Mouse (Mus musculus) heart, embryonic 16.5 days (tissue): ENCODE data around the gene Satb2. TPM values are rescaled to one million over a fixed set of nuclear protein-coding genes. Genes with fewer than 3 reads are reported as not detected.

Experiments
- ATAC-seq: fragments of 200-750 bp; cut with Nextera tagmentation; replicated peaks from 2 replicates; pipeline ENCODE4 v1.8.0; 2017; ENCODE audit warnings: moderate number of reproducible peaks; ENCODE audit not compliant: insufficient read depth, low FRiP score; ENCODE audit errors: extremely low read depth
- H3K27ac ChIP-seq: fragments of 300-500 bp; sonication (generic); 2 replicates; pipeline ENCODE4 v1.5.1; 2014; ENCODE audit warnings: mild to moderate bottlenecking, low read length, control low read depth, moderate library complexity
- H3K27me3 ChIP-seq: fragments of 300-500 bp; sonication (generic); 2 replicates; pipeline ENCODE4 v1.6.1; 2014; ENCODE audit warnings: low read length, mixed read lengths; ENCODE audit not compliant: control insufficient read depth, insufficient read depth
- H3K36me3 ChIP-seq: fragments of 300-500 bp; sonication (generic); 2 replicates; pipeline ENCODE4 v1.6.1; 2014; ENCODE audit not compliant: control insufficient read depth, insufficient read depth
- H3K4me1 ChIP-seq: fragments of 300-500 bp; sonication (generic); 2 replicates; pipeline ENCODE4 v1.6.1; 2014; ENCODE audit warnings: low read length, mixed read lengths; ENCODE audit not compliant: control insufficient read depth, insufficient read depth
- H3K4me2 ChIP-seq: fragments of 300-500 bp; sonication (generic); 2 replicates; pipeline ENCODE4 v1.6.1; 2014; ENCODE audit warnings: low read depth, mild to moderate bottlenecking, control low read depth, low read length
- H3K4me3 ChIP-seq: fragments of 300-500 bp; sonication (generic); 2 replicates; pipeline ENCODE4 v1.5.1; 2014; ENCODE audit warnings: mild to moderate bottlenecking, control low read depth, low read length
- H3K9ac ChIP-seq: fragments of 300-500 bp; sonication (generic); 2 replicates; pipeline ENCODE4 v1.6.1; 2014; ENCODE audit warnings: low read length, control low read depth
- H3K9me3 ChIP-seq: fragments of 300-500 bp; sonication (generic); replicated peaks from 2 replicates; pipeline ENCODE4 v1.6.1; 2016; ENCODE audit warnings: low read length; ENCODE audit not compliant: control insufficient read depth
- WGBS: fragments of 180-500 bp; shearing (Covaris S2); extraction: QIAGEN DNeasy Blood & Tissue Kit; methylation state at CpG from one replicate; pipeline ENCODE4 v1.1.7; 2014; 5-methylcytosine and 5-hydroxymethylcytosine counted together
- polyA plus RNA-seq: library from polyadenylated mRNA; unstranded; fragments of >200 nt; fragmentation: Nextera tagmentation; extraction: Ambion mirVana; gene quantifications from 2 replicates; pipeline ENCODE4 v1.2.1, GENCODE M21; 2015

Gene Satb2
- polyA plus RNA-seq, 1 experiment from 2014 or later = 0.26 TPM

GRCm38 (mm10) chr1:56983100-56983590, 4.7 kb upstream of the Satb2 start:
- H3K4me3 ChIP-seq = no peak overlapping the region
- no peaks in the 10 kb centered on the region for H3K9me3 ChIP-seq
- H3K36me3 ChIP-seq = no peaks in the 10 kb centered on the region
- H3K4me1 ChIP-seq = no peaks in the 10 kb centered on the region
- peaks cover 74% of the 10 kb centered on the region for H3K27me3 ChIP-seq
- H3K9ac ChIP-seq = no peak overlapping the region
- no peak for ATAC-seq
- 4% methylated on average over 8 of the region's 8 CpGs for WGBS
- no peak overlapping the region for H3K4me2 ChIP-seq
- no peak overlapping the region for H3K27ac ChIP-seq

- ATAC-seq = no peak
- H3K9ac ChIP-seq = no peak overlapping the region
- H3K27ac ChIP-seq = no peak overlapping the region
- H3K4me3 ChIP-seq = no peak overlapping the region
- peaks cover 79% of the 10 kb centered on the region for H3K27me3 ChIP-seq
- H3K4me2 ChIP-seq = no peak overlapping the region
- H3K36me3 ChIP-seq = no peaks in the 10 kb centered on the region
- H3K4me1 ChIP-seq = no peaks in the 10 kb centered on the region
- H3K9me3 ChIP-seq = no peaks in the 10 kb centered on the region
- 4% methylated on average over 8 of the region's 8 CpGs for WGBS
Measured at GRCm38 (mm10) chr1:56982631-56983030, 4.2 kb upstream of the Satb2 start.

- H3K9me3 ChIP-seq = no peaks in the 10 kb centered on the region
- no peak overlapping the region for H3K4me2 ChIP-seq
- peaks cover 78% of the 10 kb centered on the region for H3K27me3 ChIP-seq
- ATAC-seq = no peak
- 3% methylated on average over 11 of the region's 11 CpGs for WGBS
- H3K4me3 ChIP-seq = no peak overlapping the region
- H3K36me3 ChIP-seq = no peaks in the 10 kb centered on the region
- H3K4me1 ChIP-seq = no peaks in the 10 kb centered on the region; the same call in 1 of the 2 replicates
- no peak overlapping the region for H3K27ac ChIP-seq
- no peak overlapping the region for H3K9ac ChIP-seq
Measured at GRCm38 (mm10) chr1:56981947-56982555, 3.6 kb upstream of the Satb2 start.

- Histone ChIP-seq H3K36me3 (no peaks in the 10 kb centered on the region), H3K4me1 (no peaks in the 10 kb centered on the region; the same call in 1 of the 2 replicates), H3K9ac (no peak overlapping the region), H3K27me3 (peaks cover 79% of the 10 kb centered on the region), H3K4me2 (no peak overlapping the region), H3K9me3 (no peaks in the 10 kb centered on the region), H3K27ac (no peak overlapping the region), H3K4me3 (no peak overlapping the region)
- no peak for ATAC-seq
- 0% methylated on average over 1 of the region's 1 CpGs for WGBS
Measured at GRCm38 (mm10) chr1:56981508-56981907, 3.1 kb upstream of the Satb2 start.

GRCm38 (mm10) chr1:56980631-56981275, 2.3 kb upstream of the Satb2 start:
- Histone ChIP-seq H3K36me3 (no peaks in the 10 kb centered on the region), H3K4me1 (no peaks in the 10 kb centered on the region; the same call in none of the 2 replicates), H3K27me3 (peaks cover 84% of the 10 kb centered on the region), H3K4me2 (peak overlapping the region; percentile 14; the same call in 1 of the 2 replicates), H3K4me3 (peak overlapping the region; percentile 18; the same call in 1 of the 2 replicates), H3K27ac (no peak overlapping the region), H3K9me3 (no peaks in the 10 kb centered on the region), H3K9ac (no peak overlapping the region)
- no peak for ATAC-seq
- WGBS = 2% methylated on average over 27 of the region's 27 CpGs

GRCm38 (mm10) chr1:56979531-56980395, 1.3 kb upstream of the Satb2 start:
- ATAC-seq = no peak
- Histone ChIP-seq H3K27me3 (peaks cover 80% of the 10 kb centered on the region), H3K9ac (no peak overlapping the region), H3K27ac (no peak overlapping the region), H3K9me3 (no peaks in the 10 kb centered on the region), H3K4me2 (no peak overlapping the region), H3K4me1 (no peaks in the 10 kb centered on the region; the same call in none of the 2 replicates), H3K36me3 (no peaks in the 10 kb centered on the region), H3K4me3 (no peak overlapping the region)
- 5% methylated on average over 7 of the region's 7 CpGs for WGBS

- Histone ChIP-seq H3K4me3 (peak overlapping the region; percentile 36), H3K4me2 (peak overlapping the region; percentile 52), H3K27me3 (peaks cover 60% of the 10 kb centered on the region), H3K9me3 (no peaks in the 10 kb centered on the region), H3K27ac (no peak overlapping the region), H3K9ac (no peak overlapping the region), H3K36me3 (no peaks in the 10 kb centered on the region), H3K4me1 (peaks cover 3% of the 10 kb centered on the region)
- no peak for ATAC-seq
- WGBS = under 1% methylated on average over 45 of the region's 45 CpGs
Measured at GRCm38 (mm10) chr1:56977201-56978100, 999 bp downstream of the Satb2 start.

- Histone ChIP-seq H3K4me2 (peak overlapping the region; percentile 52), H3K9ac (no peak overlapping the region), H3K4me1 (peaks cover 4% of the 10 kb centered on the region), H3K27ac (no peak overlapping the region), H3K9me3 (no peaks in the 10 kb centered on the region), H3K4me3 (peak overlapping the region; percentile 36), H3K27me3 (peaks cover 53% of the 10 kb centered on the region), H3K36me3 (no peaks in the 10 kb centered on the region)
- ATAC-seq = no peak
- 3% methylated on average over 11 of the region's 11 CpGs for WGBS
Measured at GRCm38 (mm10) chr1:56976825-56977104, 1.7 kb downstream of the Satb2 start.
